Mouse (Mus musculus): ENCODE measurements at regions not wholly inside any gene's neighbourhood (a gene's known extent, or its start where the extent isn't known, plus 50 kb on each side); places are given as distances from the start of the nearest gene placed in this dataset.

GRCm38 (mm10) chr8:87417466-87417865 lies 54.9 kb downstream of the Cbln1 start:
- H3K4me2 ChIP-seq: no peak overlapping the region
- H3K9me3 ChIP-seq (replicated peaks): no peaks in the 10 kb centered on the region
- H3K4me3 ChIP-seq (replicated peaks): no peak overlapping the region
- no peak for ATAC-seq (ENCODE audit: low FRiP score)
- H3K36me3 ChIP-seq: no peaks in the 10 kb centered on the region
- no peak overlapping the region for H3K9ac ChIP-seq (replicated peaks)
- H3K27me3 ChIP-seq (replicated peaks): no peaks in the 10 kb centered on the region
- no peak overlapping the region for H3K27ac ChIP-seq (replicated peaks)
- WGBS: 46% methylated on average over 2 of the region's 2 CpGs
- H3K4me1 ChIP-seq: no peaks in the 10 kb centered on the region

DNA sequence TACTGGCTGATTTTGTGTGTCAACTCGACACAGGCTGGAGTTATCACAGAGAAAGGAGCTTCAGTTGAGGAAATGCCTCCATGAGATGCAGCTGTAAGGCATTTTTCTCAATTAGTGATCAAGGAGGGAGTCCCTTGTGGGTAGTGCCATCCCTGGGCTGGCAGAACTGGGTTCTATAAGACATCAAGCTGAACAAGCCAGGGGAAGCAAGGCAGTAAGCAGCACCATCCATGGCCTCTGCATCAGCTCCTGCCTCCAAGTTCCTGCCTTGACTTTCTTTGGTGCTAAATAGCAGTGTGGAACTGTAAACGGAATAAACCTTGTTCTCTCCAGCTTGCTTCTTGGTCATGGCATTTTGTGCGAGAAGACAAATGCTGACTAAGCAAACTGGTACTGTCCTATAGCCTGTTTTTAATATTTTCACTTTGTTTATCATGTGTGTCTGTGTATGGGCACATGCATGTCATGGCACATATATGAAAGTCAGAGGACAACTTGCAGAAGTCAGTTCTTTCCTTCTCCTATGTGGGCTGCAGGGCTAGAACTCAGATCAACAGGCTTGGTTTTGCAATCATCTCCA lies 57.3 kb downstream of the Cbln1 start:
- no peak overlapping the region for H3K27ac ChIP-seq (replicated peaks)
- H3K27me3 ChIP-seq (replicated peaks): no peaks in the 10 kb centered on the region
- H3K4me3 ChIP-seq (replicated peaks): no peak overlapping the region
- no peaks in the 10 kb centered on the region for H3K36me3 ChIP-seq
- ATAC-seq (ENCODE audit: low FRiP score): no peak
- H3K4me2 ChIP-seq: no peak overlapping the region
- no peaks in the 10 kb centered on the region for H3K4me1 ChIP-seq
- H3K9ac ChIP-seq (replicated peaks): no peak overlapping the region
- 84% methylated on average over 3 of the region's 3 CpGs for WGBS
- no peaks in the 10 kb centered on the region for H3K9me3 ChIP-seq (replicated peaks)

DNA sequence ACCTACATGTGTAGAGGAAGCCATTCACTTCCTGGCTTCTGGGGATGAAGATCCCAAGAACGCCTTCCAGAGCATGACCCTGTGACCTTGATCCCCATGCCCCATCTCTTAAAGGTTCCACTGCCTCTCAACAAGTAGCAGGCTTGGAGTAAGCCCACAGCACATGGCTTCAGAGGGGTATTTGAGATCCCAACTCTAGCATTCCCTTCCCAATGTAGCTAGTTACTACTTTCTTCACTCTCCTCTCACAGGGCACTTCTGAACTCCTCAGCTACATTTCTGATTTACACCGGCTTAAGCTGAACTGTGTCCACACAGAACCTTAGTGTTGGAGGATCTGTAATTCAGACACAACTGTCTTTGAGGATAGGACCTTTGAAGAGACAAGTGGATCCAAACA lies 83.4 kb downstream of the Cbln1 start:
- 88% methylated on average over 2 of the region's 2 CpGs for WGBS

DNA sequence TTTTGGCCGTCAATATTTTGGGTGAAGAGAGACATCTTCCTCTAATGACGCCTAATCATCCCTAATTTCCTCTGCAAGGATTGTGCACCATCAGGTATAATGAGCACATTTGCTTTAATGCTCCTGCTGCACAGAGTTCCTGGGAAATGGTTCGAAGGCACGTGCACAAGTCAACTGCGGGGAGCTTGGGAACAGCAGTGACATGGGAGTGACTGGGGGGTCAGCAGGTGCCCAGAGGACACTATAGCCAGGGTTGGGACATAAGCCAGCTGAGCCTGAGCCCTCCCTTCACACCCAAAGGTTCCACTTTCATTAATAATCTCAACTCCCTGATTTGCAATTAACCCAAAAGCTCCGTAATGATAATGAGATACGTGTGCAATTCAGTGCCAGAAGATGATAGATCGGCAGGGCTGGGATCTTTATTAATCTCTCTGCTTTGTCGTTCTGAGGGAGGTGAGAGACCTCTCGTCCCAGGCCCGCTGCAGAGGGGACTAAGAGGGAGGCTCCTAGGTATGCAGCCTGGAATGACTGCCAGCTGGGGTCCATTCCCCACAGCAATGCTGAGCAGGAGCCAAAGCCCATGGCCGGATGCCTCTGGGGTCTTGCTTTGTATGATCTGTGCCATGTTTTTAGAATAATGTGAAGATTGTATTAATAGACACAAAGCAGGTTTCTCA lies 88.7 kb downstream of the Cbln1 start:
- peak; percentile 68 for ATAC-seq (ENCODE audit: low FRiP score)

More for the DNA sequence above, 83.4 kb downstream of the Cbln1 start:
- H3K9me3 ChIP-seq (replicated peaks): no peaks in the 10 kb centered on the region
- peaks cover 1% of the 10 kb centered on the region; the same call in 1 of the 2 replicates for H3K4me1 ChIP-seq
- no peak for ATAC-seq (ENCODE audit: low FRiP score)
- no peaks in the 10 kb centered on the region for H3K36me3 ChIP-seq
- no peak overlapping the region for H3K9ac ChIP-seq (replicated peaks)
- H3K4me2 ChIP-seq: no peak overlapping the region
- no peak overlapping the region for H3K27ac ChIP-seq (replicated peaks)
- no peak overlapping the region for H3K4me3 ChIP-seq (replicated peaks)
- no peaks in the 10 kb centered on the region for H3K27me3 ChIP-seq (replicated peaks)

GRCm38 (mm10) chr8:87382311-87382710 lies 90.1 kb downstream of the Cbln1 start:
- ATAC-seq (ENCODE audit: low FRiP score): no peak
- WGBS: 73% methylated on average over 5 of the region's 5 CpGs
- Histone ChIP-seq H3K4me3 (replicated peaks) (no peak overlapping the region), H3K9me3 (replicated peaks) (no peaks in the 10 kb centered on the region), H3K9ac (replicated peaks) (no peak overlapping the region), H3K4me1 (peaks cover 15% of the 10 kb centered on the region), H3K27me3 (replicated peaks) (no peaks in the 10 kb centered on the region), H3K36me3 (no peaks in the 10 kb centered on the region), H3K27ac (replicated peaks) (no peak overlapping the region), H3K4me2 (no peak overlapping the region)

More for the DNA sequence above, 88.7 kb downstream of the Cbln1 start:
- no peak overlapping the region for H3K4me2 ChIP-seq
- no peaks in the 10 kb centered on the region for H3K36me3 ChIP-seq
- H3K4me1 ChIP-seq: peaks cover 15% of the 10 kb centered on the region
- no peaks in the 10 kb centered on the region for H3K9me3 ChIP-seq (replicated peaks)
- H3K4me3 ChIP-seq (replicated peaks): no peak overlapping the region
- peak overlapping the region; percentile 38; the same call in 1 of the 2 replicates for H3K27ac ChIP-seq (replicated peaks)
- H3K27me3 ChIP-seq (replicated peaks): no peaks in the 10 kb centered on the region
- H3K9ac ChIP-seq (replicated peaks): no peak overlapping the region
- 29% methylated on average over 12 of the region's 12 CpGs for WGBS

DNA sequence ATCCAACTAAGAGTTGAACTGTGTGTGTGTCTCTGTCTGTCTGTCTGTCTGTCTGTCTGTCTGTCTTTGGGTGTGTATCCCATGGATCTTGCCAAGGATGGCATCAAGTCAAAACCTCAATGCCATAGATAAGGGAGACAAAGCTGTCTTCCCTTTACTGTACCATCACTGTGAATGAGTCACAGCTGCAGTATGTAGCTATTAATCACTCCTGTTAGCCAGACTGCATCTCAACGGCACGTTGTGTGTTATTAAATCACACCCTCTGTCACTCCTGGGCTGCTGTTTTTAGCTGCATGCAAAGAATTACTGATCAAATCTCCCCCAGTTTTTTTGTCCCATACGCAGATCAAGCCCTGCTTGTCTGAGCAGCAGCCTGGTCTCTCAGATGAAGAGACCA lies 91.6 kb downstream of the Cbln1 start:
- H3K4me1 ChIP-seq: peaks cover 15% of the 10 kb centered on the region
- H3K4me3 ChIP-seq (replicated peaks): no peak overlapping the region
- no peak overlapping the region for H3K9ac ChIP-seq (replicated peaks)
- H3K4me2 ChIP-seq: no peak overlapping the region
- no peaks in the 10 kb centered on the region for H3K9me3 ChIP-seq (replicated peaks)
- no peaks in the 10 kb centered on the region for H3K36me3 ChIP-seq
- no peaks in the 10 kb centered on the region for H3K27me3 ChIP-seq (replicated peaks)
- H3K27ac ChIP-seq (replicated peaks): no peak overlapping the region
- ATAC-seq (ENCODE audit: low FRiP score): no peak
- 39% methylated on average over 3 of the region's 3 CpGs for WGBS

DNA sequence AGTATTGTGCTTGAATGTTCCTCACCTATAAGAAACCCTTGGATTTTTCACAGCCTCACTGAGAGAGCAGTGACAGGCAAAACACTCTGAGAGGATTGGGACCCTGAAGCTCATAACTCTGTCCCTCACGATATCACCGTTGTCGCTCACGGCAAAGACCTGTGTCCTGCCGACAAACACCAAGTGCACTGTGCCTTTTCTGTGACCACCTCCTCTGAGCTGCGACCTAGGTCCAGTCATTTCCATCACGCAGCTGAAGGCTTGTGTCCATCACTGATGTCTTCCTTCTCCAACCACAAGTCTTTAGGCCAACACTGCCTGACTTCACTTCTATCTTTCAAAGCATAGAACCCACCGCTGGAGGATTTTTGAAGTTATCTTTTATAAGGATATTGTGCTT lies 93.1 kb downstream of the Cbln1 start:
- Histone ChIP-seq H3K27me3 (replicated peaks) (no peaks in the 10 kb centered on the region), H3K36me3 (no peaks in the 10 kb centered on the region), H3K4me3 (replicated peaks) (no peak overlapping the region), H3K4me2 (no peak overlapping the region), H3K9ac (replicated peaks) (no peak overlapping the region), H3K4me1 (peaks cover 25% of the 10 kb centered on the region), H3K27ac (replicated peaks) (no peak overlapping the region), H3K9me3 (replicated peaks) (no peaks in the 10 kb centered on the region)
- WGBS: 95% methylated on average over 8 of the region's 8 CpGs
- no peak for ATAC-seq (ENCODE audit: low FRiP score)

DNA sequence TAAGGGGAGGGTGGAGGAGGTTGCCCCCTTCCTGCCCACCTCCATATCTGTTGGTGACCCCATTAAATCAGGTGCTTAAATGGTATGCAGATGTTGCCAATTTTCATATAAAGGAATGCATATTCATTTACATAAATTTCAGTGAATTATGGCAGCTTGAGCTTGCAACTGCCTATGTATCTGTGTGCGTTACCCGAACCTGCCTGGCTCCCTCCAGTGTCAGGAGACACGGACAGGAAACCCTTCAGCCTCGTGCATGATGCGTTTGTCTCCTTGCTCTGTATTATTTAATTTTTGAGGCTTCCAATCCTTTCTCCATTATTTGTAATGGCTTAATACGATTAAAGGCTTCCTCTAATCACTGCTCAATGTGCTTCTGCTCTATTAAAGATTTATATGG lies 98.4 kb downstream of the Cbln1 start:
- no peak overlapping the region for H3K4me3 ChIP-seq (replicated peaks)
- no peaks in the 10 kb centered on the region for H3K27me3 ChIP-seq (replicated peaks)
- H3K27ac ChIP-seq (replicated peaks): no peak overlapping the region
- peaks cover 20% of the 10 kb centered on the region for H3K4me1 ChIP-seq
- no peak for ATAC-seq (ENCODE audit: low FRiP score)
- 21% methylated on average over 6 of the region's 6 CpGs for WGBS
- H3K4me2 ChIP-seq: no peak overlapping the region
- no peaks in the 10 kb centered on the region for H3K36me3 ChIP-seq
- no peak overlapping the region for H3K9ac ChIP-seq (replicated peaks)
- H3K9me3 ChIP-seq (replicated peaks): no peaks in the 10 kb centered on the region

GRCm38 (mm10) chr8:87373535-87373934 lies 98.9 kb downstream of the Cbln1 start:
- Histone ChIP-seq H3K36me3 (no peaks in the 10 kb centered on the region), H3K27me3 (replicated peaks) (no peaks in the 10 kb centered on the region), H3K4me3 (replicated peaks) (no peak overlapping the region), H3K27ac (replicated peaks) (no peak overlapping the region), H3K4me1 (peaks cover 20% of the 10 kb centered on the region), H3K9ac (replicated peaks) (no peak overlapping the region), H3K9me3 (replicated peaks) (no peaks in the 10 kb centered on the region), H3K4me2 (no peak overlapping the region)
- WGBS: 19% methylated on average over 6 of the region's 6 CpGs
- ATAC-seq (ENCODE audit: low FRiP score): no peak

GRCm38 (mm10) chr8:87372061-87372460 lies 100.3 kb downstream of the Cbln1 start:
- H3K36me3 ChIP-seq: no peaks in the 10 kb centered on the region
- no peaks in the 10 kb centered on the region for H3K27me3 ChIP-seq (replicated peaks)
- ATAC-seq (ENCODE audit: low FRiP score): no peak
- H3K4me3 ChIP-seq (replicated peaks): no peak overlapping the region
- no peaks in the 10 kb centered on the region for H3K9me3 ChIP-seq (replicated peaks)
- no peak overlapping the region for H3K4me2 ChIP-seq
- H3K27ac ChIP-seq (replicated peaks): no peak overlapping the region
- peaks cover 20% of the 10 kb centered on the region for H3K4me1 ChIP-seq
- H3K9ac ChIP-seq (replicated peaks): no peak overlapping the region

DNA sequence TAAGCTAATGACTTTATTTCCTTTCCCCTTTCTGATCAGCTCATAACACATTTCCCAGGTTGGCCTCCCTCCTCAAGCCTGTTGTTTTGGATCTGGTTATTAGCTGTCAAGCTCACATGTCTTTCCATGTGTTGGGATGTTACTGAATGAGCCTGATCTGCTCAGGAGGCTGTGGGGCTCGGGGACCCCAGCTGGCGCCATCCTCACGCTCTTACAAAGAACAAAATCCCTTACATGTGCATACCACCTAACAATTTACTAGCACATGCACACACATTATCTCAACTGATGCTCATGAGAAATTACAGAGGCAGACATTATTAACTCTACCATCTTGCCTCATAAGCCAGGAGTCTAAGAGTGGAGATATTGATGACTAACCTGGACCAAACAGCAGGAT lies 102.2 kb downstream of the Cbln1 start:
- no peaks in the 10 kb centered on the region for H3K27me3 ChIP-seq (replicated peaks)
- H3K36me3 ChIP-seq: no peaks in the 10 kb centered on the region
- no peaks in the 10 kb centered on the region for H3K9me3 ChIP-seq (replicated peaks)
- no peak overlapping the region for H3K4me2 ChIP-seq
- H3K4me1 ChIP-seq: peaks cover 19% of the 10 kb centered on the region
- H3K4me3 ChIP-seq (replicated peaks): no peak overlapping the region
- no peak overlapping the region for H3K27ac ChIP-seq (replicated peaks)
- H3K9ac ChIP-seq (replicated peaks): no peak overlapping the region
- peak; percentile 77 for ATAC-seq (ENCODE audit: low FRiP score)
- 67% methylated on average over 3 of the region's 3 CpGs for WGBS

- no peaks in the 10 kb centered on the region for H3K27me3 ChIP-seq (replicated peaks)
- H3K27ac ChIP-seq (replicated peaks): no peak overlapping the region
- H3K9me3 ChIP-seq (replicated peaks): no peaks in the 10 kb centered on the region
- ATAC-seq (ENCODE audit: low FRiP score): no peak
- no peak overlapping the region for H3K9ac ChIP-seq (replicated peaks)
- H3K4me2 ChIP-seq: no peak overlapping the region
- H3K4me3 ChIP-seq (replicated peaks): no peak overlapping the region
- H3K36me3 ChIP-seq: no peaks in the 10 kb centered on the region
- H3K4me1 ChIP-seq: peaks cover 14% of the 10 kb centered on the region; the same call in 1 of the 2 replicates
- 84% methylated on average over 4 of the region's 4 CpGs for WGBS
Measured at GRCm38 (mm10) chr8:87350471-87350870, 121.9 kb downstream of the Cbln1 start.
